Mouse (Mus musculus) thymus, adult 18-20 months (tissue): ENCODE results near the gene Tnc.

Experiments
- DNase-seq, 2 experiments: peaks; one replicate each; pipeline ENCODE4 v3.0.0; 2022; ENCODE audit warnings: mixed read lengths in 2 of 2

Gene Tnc

DNA sequence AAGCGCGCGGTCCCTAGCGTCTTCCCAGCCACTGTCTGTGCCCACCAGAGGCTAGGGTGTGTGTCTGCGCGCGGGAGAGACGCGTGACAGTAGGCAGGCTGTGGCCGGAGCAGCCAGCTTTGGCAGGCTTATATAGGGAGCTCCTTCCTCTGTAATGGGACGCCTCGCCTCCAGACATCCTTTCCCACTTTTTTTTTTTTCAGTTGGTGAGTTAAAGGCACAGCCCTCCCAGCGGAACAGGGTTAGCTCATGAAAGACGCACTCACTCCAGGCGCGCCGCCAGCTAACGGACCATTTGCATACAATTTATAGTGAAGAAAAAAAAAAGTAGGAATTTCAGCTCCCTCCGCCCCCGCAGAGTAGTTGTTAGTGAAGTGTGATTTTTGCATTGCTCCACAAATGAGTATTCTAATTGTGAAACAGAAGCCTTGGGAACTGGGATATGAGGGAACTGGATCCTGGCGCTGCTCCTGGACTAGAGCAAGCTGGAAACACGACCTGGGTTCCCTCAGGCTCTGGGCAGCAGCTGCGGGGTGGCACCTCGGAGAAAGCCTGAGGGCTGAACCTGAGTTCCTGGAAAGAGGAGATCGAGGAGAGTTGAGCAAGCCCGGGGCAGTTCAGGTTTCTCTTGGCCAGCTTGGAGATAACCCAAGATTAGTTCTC lies at the start of gene Tnc:
TSS of gene Tnc (minus strand) at position 185 of the 663 bp plus-strand sequence.
- DNase-seq, result no peak

DNA sequence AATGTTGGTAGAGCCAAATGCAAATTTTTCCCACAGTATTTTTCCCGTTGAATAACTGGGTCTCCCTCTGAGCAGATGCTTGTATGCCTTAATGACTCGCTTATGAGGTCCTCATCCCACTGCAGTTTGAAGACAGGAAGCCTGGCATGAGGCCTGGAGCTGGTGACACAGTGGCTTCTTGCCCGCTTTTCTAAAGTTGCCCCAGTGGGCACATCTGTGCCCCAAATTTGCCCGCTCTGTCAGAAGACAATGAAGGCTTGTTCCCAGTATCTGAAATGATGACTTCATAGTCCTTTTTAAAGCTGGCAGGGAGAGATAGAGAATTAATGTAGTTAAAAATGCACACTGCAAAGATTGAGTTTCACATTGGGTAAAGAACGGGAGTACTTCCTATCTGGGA lies 47.4 kb upstream of the Tnc start:
- no peak for DNase-seq

DNA sequence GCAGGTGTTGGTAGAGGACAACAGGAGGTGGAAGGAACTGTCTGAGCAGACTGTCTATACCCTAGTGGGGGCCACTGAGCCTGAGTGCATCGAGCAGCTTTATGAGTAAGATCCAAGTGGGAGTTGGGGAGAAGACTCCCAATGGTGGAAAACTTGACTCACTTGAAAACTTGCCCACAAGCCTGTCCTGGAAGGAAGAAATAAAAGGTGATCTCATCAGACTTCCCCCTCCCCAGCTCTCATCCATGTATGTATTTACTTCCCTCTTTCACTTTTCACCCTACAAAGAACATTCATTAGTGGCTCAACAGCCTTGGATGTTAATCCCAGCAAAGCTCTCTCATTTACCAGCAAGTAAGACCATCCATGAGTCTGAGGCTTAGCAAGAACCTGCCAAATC lies 46.0 kb upstream of the Tnc start:
- no peak for DNase-seq

DNA sequence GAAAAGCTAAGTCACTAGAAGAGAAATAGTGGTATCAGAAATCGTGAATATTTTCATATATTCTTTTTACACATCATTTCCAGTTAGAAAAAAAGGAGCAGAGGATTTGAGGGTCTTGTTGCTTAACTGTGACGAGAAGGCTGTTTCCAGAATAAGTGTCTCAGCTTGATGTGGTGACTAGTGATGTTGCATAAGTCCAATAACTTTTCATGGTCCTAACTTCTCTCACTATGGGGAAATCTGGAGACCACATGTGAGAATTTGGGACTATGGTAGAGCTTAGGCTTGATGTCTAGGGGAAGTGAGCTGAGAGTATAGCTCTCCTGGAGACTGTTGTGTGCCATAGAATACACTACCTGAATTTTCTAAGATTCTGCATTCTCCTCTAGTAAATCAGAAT lies 42.6 kb upstream of the Tnc start:
- DNase-seq, result no peak

DNA sequence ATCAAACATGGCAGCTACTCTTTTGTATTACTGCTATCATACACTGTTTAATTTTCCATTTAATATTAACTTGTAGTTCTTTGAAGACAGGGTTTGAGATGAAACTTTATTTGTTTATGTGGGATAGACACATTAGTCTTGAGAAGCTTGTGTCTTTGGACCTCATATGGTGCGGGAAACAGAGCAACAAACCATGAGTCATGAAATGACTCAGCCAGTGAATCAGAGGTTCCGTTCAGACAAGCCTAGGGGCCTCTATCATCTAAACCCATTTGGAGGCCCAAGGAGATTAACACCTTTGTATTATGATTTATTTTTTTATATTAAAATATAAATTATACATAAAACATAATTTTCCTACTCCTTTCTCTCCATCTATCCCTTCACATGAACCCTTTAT lies 40.9 kb upstream of the Tnc start:
- DNase-seq, result no peak

DNA sequence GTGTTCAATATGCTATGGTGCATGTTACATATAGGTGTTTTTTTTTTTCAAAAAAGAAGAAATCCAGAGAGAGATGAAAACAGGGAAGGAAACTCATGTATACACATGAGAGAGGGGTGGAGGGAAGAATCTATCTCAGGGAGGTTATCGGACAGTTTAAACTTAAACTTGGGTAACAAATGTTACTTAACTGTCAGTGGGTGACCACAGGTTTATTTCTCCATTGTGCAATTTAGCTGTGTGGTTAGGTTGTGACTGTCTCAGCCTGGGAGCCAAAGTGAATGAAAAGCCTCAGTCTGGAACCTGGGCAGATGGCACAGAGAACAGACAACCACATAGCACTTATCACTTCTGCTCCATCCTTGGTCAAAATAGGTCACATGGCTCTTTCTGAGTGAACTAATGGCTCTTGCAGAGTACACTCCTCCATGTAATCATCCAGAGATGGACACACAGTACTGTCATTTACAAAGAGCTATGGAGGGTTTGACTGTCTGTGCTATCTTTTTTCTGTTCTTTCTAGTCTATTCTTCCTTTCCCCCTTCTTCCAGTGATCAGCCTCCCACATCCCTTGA lies 39.3 kb upstream of the Tnc start:
- DNase-seq, result no peak

DNA sequence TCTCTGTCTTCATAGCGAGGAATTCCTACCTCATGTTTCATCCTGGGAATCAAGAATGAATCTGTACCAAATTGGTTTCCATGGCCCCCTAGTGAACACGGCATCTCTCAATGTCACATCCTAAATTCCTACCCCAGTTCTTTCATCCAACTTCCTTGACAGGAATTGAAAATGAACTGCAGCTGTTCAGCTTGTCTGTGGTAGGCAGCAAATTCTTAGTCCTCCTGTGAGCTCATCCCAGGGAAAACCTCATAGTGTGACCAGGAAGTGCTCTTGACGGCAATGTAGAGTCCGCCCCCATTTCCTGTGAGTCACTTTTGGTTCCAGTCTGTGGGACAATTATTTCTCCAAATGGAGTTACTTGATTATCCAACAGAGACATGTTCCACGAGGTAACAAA lies 37.0 kb upstream of the Tnc start:
- DNase-seq, result no peak

DNA sequence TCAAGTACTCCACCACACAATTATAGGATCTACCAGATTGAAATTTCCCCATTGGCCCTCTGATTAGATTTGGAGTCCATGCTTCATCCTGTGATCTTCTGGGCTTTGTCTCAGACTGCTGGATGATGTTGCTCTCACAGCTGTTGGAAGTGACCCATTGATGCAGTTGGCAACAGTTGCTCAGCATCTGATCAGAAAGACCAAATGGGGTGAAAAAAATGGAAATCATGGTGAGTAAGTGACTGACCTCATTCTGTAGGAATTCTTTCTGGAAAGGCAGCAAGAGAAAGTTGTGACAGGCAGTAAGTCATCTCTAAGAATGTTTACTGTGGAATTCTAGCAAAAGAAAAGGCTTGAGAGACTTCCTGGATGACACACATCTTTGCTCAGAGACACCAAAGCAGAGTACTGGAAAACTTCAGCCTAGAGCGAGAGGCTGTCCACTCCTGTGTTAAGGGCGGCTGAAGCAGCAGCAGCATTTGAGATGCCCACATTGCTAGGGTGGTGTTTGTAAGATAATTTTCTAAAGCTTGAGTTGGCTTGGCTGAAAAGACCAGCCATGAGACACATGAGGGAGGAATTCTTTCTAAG lies 31.3 kb upstream of the Tnc start:
- no peak for DNase-seq

DNA sequence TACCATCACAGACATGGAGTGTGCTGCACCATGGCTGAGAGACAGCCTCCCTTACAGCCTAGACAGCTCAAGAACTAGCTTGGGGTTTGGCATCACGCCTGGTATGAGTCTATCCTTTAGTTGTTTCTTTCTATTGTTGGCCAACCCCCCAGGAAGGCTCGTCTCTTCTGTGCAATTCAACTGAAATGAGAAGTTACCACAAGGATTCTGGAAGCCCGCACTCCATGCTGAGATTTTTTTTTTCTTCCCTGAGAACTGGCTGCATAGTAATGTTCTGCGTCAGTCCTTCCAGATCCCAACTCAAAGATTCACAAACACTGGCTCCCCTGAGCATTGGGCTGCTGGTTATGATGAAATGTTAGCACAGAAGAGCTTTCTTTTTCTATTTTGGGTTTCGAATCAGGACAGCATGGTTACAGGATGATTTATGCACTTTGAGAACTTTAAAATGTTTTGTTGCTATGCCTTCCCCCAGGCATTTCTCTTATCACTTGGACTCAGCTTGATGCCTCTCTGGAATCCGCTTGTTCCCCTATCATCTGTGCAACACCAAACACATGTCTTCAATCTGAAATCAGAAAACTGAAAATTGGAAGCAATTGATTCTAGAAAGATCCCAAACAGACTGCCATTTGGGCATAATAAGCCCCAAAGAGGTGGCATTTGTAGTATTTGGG lies 29.7 kb upstream of the Tnc start:
- DNase-seq, result no peak

DNA sequence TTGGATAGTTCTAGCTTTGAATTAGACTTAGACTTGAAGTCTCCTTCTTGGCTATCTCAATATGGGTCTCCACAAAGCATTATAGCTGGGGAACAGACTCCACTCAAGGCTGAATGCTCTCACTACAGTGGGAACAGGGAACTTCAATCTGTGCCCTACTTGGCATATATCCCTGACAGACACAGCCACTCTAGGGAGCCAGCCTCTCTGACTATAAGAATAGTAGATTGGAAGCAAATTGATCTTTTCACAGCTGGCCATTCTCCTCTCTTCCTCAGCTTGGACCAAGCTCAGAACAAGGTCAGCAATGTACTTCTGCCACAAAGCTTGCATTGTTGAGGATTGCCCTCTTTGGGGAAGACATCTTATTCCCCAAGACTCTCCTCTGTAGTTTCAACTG lies 27.9 kb upstream of the Tnc start:
- no peak for DNase-seq

DNA sequence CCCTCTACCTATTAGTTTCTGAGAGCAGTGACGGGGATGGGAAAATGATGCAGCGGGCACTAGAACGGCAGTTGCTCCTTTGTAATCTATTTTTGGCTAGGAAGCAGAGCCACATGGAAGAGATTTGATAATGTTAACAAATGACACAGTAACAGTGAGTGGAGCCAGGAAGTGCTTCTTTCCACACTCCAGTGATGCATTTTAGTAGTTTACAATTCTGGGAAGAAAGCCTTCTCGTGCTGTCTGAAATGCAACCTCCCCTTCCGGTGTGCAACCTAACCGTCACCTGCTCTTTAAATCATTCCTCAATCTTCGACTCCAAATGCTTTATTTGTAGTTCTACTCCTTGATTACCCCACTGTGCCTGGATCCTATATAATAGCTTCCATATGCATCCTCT lies 20.6 kb upstream of the Tnc start:
- DNase-seq, result no peak

DNA sequence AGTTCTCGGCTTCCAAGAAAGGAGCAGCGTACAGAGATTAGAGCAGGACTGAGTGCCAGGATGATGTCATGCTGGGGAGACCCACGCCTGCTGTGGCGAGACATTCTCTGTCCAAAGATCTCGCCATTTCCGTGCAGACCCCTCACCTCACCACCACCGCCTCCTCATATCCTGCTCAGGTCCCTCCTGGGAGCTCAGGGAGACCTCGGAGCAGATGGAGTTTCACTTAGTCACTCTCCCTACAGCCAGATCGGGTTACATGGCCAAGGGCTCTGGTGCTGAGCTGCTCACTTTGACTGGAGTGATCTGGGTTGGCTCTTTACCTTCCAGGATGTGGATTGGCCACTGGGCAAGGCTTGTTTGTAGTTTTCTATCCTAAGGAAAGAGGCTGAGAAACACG lies 18.5 kb upstream of the Tnc start:
- no peak for DNase-seq

DNA sequence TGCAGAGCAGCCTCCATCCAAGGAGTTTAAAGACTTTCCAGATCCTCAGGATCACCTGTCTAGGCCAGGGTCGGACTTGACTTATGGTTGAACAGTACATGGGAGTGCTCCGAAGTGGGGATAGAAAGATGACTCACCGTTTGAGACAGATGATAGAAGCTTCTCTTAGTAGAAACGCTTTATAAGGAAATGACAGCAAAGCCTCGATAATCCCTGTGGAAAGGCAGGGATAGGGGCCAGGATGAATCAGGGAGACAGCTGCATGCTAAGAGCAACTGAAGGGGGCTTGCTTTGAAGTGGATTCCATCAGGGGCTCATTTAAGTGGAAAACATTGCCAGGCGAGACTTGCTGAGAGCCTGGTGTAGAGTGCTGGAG lies 12.0 kb upstream of the Tnc start:
- DNase-seq, result no peak

DNA sequence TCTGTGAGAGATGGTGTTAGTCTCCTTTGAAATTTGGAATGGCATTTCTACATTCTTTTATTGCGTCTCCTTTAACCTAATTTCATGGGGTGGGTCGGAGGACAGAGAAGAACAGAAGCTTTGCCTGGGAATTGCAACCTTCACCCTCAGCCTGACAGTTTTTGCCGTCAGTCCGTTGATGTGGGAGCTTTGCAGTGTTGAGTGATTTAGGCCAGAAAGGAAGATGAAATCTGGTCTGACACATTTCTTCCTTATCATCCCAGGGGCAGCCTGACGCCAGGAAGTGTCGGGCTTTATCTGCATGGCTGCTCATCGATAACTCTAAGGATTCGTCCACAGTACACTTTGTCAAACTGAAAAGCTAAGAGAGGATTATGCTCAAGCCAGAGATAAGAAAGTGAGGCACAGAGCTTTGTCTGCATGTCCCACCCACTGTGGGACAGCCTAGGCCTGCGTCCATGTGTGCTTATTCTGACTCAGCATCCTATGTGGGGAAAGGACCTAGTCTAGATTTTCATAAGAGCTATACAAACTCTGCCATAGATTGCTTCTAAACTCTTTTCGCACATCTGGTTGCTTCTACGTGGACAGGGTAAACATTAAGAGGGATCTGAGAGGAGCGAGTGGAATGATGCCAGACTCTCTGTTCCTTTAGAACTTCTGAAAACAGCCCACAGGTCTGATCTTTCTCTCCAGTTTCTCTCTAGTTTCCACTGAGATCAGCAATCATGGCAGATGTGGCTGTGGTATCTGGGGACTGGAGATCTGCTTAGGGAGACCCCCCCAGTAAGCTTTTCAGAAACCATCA lies 11.4 kb upstream of the Tnc start:
- DNase-seq, result no peak

DNA sequence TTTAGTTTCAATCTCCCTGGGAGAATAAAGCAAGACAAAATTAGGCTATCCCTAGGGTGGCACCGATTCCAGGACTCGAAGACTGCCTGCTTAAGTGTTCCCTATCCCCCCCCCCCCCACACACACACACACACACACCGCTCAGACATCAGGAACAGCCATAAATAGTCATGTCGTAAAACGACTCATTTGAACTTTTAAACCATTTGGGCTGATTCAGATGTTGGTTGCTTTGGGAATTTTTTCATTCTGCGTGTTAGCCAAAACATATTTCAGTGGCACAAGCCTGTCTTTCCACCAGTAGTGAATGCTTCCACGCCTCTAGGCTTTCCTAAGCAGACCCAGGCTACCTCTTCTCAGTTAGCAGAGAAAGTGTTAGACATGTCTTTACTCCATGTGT lies 1.4 kb upstream of the Tnc start:
- no peak for DNase-seq

DNA sequence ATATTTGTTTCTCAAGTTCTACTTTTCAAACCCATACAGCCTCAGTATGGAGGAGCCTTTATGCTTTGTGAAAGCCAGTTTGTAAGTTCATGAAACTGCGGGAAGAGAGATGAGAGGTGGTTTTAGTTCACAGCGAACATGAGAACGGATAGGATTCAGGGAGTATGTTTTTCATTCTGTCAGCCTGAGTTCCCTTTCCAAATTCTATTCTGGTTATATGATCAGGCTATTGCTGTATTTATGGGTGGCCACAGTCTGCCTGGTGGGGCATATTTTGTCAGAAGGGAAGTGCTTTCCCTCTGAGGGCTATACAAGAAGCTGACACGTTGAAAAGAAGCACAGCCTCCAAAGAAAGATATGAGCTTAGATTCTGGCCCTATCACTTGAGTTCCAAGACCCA lies 2.9 kb downstream of the Tnc start:
- no peak for DNase-seq

DNA sequence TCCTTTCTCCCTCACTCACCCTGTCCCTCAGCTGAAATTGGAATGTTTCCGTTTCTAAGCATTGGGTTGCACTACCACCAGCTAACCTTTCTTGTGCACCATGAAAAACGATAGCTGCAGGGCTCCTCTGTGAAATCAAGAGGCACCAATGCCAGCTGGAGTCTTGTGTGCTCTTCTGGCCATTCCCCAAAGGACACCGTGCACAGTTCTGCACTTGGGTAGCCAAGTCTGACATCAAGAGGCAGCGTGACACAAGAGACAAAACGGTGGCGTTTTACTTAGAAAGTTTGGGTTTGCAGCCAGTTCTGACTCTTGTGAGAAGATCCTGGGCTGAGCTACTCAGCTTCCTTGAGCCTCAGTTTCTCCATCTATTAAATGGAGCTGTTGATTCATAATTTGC lies 3.4 kb downstream of the Tnc start:
- DNase-seq, result no peak

DNA sequence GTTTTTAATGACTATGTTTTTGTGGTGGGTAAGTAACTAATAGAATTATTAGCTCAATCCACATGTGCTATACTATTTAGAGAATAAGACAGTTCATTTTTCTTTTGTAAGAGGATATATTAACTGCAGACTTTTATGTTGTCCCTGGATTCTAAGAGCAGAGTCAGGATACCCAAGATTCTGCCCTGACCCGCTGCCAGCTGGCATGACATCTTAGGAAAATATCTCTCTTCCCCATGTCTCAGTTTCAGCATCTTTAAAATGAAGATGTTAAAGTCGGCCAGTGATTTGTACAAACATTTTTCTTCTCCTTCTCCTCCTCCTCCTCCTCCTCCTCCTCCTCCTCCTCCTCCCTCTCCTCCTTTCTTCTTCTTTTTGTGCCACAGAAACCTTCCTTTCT lies 7.7 kb downstream of the Tnc start:
- DNase-seq, result no peak

DNA sequence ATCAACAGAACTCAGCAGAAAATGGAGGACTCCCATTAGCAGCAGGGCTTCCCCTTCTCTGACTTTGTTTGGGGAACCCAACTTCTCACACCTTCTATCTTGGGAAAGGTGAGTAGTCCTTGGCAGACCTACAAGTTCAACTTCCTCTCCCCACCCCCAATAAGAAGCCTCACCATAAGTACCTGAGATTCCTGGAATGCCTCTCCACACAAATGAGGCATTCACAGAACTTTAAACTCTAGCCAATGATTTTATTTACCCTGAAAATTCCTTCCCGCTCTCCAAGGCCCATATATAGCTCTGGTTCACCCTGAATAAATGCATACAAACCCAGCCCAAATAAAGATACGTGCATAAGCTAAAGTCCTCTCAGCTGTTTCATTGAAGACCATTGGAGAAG lies 9.3 kb downstream of the Tnc start:
- DNase-seq, result no peak

DNA sequence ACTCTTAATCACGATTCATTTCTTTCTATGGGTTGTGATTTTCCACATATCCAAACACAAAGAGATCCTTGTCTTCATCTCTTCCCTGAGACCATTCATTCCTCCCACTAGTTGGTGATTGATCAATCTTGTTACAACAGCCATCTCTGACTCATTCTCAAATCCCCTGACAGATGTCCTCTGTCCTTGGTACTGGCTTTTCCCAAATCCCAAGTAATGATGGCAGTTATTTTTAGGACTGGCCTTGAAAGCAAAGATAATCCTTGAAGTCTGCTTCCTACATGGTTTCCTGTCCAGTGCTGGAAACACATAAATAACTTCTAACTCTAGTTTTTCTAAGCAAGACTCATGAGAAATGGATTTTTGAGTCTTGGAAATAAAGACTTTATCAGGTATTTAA lies 12.1 kb downstream of the Tnc start:
- DNase-seq, result no peak

DNA sequence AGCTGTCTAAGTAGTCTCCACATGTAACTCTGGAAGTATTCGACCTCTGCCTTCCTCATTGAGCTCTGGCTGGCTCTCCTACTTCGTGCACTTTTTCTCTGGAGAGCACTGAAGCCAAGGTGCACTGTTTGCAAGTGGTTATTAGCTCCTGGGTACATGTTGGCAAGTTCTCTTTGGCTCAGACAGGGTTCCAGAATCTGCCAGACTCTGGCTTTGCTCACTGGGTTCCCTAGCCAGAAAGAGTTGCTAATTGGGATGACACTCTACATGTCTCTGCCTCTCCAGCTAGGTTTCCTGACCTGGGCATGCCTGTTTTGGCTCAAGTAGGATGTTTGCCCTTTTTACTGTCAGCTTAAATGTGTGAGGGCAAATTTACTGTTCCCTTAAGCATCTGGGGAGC lies 13.6 kb downstream of the Tnc start:
- no peak for DNase-seq

DNA sequence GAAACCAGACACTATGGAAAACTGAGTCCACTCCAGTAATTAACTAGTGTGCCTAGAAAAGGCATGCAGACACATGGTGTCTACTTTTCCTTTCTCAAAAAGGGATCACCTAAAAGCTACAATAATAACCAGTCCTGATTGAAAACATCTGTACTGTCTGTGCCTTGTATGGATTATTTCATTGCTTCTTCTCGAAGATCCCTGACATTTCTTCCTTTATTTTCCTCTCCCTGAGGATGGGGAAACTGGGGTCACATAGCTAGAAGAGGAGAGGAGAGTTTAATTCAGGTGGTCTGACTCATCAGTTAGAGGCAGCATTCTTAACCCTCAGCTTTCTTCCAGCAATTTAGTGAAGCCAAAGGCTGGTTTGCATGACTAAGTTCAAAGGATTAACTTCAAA lies 17.3 kb downstream of the Tnc start:
- DNase-seq, result no peak

DNA sequence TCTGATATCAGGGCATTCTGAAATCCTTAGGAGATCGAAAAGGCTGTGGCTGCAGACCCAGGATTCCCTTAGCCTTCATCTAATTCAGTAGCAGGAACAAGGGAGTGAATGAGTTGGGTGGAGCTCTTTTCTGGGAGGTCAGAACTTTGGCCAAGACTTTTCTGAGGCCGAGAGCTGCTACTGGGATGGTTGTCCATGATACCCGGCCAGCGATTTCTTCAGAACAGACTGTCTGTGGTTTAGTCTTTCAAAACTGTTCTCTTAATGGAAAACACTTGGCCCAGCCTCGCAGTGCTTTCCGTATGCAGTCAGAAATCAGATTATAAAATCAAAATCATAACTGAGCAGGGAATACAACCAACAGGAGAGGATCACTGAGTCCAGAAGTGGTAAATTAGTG lies 21.2 kb downstream of the Tnc start:
- DNase-seq, result no peak
